Mouse (Mus musculus): ENCODE measurements around the gene Adamts17. TPM values are rescaled to one million over a fixed set of nuclear protein-coding genes. Genes with fewer than 3 reads are reported as not detected.

The Adamts17 gene
- total and polyA plus RNA-seq, 3 experiments: not detected

DNA sequence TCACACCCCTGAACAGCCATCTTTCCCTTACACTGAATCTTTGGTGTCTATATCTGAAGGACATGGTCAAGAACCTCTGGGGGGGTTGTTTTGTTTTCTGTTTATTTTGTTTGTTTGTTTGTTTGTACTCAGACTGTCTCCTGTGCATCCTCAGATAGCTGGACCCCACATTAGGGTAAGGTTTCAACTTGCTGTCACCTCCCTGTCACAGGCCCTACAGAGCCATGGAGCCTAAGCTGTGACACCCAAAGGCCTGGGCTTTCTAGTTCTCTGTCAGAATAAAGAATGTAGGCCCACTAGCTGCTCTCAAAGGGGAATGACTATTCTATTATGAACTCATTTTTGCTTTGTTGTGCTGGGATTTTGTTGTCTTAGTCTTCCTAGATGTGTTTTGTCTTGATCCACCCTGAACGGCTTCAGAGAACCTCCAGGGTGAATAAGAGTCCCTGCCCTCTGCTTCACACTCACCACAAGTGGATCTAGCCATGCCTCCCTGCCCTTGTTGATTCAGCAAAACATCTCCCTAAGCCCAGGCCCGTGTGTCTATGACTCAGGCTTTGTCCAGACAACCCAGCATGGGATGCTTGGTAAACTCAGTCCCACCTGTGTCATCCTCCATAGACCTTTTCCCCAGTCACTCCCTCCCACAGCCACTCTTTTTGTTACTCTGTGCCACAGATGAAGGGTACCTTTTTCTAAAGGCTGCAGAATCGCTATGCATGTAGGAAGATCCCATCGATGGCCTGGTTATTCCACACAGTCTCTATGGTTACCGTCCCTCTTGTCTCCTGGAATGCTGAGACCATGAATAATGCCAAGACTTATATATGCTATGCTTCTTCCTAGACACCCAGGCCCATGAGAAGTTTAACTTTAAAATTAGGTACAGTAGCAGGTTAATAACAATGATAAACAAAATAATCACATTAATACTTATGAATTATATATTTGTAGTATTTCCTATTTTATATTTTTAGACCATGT is 197.3 kb downstream of the Adamts17 start:
- Histone ChIP-seq H3K27me3 (replicated peaks) (peaks cover 73% of the 10 kb centered on the region), H3K27ac (ENCODE audit: insufficient read depth, low read depth) (no peak overlapping the region), H3K79me2 (replicated peaks; ENCODE audit: control insufficient read depth, extremely low read depth, insufficient read depth, poor library complexity, severe bottlenecking) (no peaks in the 10 kb centered on the region), H3K4me1 (ENCODE audit: control insufficient read depth in 1 of 2, insufficient read depth in 2 of 2) (no peaks in the 10 kb centered on the region), H3K36me3 (replicated peaks in 1 of 2; ENCODE audit: control insufficient read depth in 1 of 2, insufficient read depth in 1 of 2, low read length in 1 of 2) (no peaks in the 10 kb centered on the region), H3K4me2 (ENCODE audit: insufficient read depth, low read depth, poor library complexity, severe bottlenecking) (no peak overlapping the region), H3K4me3 (replicated peaks in 1 of 3; ENCODE audit: low read depth in 2 of 3, low read length in 2 of 3, poor library complexity in 1 of 3) (no peak overlapping the region), H3K9me3 (replicated peaks; ENCODE audit: low read length) (no peaks in the 10 kb centered on the region), H3K9ac (ENCODE audit: insufficient read depth, low read depth) (no peak overlapping the region)
- dilution Hi-C loops (cut with MboI; ENCODE audit: extremely low pct_ligation_motif_present, extremely low pct_unique_long_range_greater_than_20kb, low sequenced_read_pairs) (no loop called here), in situ Hi-C loops (cut with MboI; ENCODE audit: low pct_ligation_motif_present, low pct_unique_long_range_greater_than_20kb, low sequenced_read_pairs) (no loop called here)
- DNase-seq (ENCODE audit: extremely low read depth): no peak
- no peak for TF ChIP-seq ZC3H11A (IDR thresholded peaks at IDR 0.05; ENCODE audit: low read depth, low read length)
- no peak for TF ChIP-seq EP300 (IDR thresholded peaks at IDR 0.05; ENCODE audit: low read length)
- no peak for TF ChIP-seq RAD21 (IDR thresholded peaks at IDR 0.05; ENCODE audit: low read depth, low read length)
- TF ChIP-seq PAX5 (IDR thresholded peaks at IDR 0.05; ENCODE audit: low read length): no peak
- TF ChIP-seq CHD1 (IDR thresholded peaks at IDR 0.05; ENCODE audit: low read depth, low read length): no peak
- no peak for TF ChIP-seq ZKSCAN1 (IDR thresholded peaks at IDR 0.05; ENCODE audit: borderline replicate concordance, low read depth, low read length)
- TF ChIP-seq NELFE (IDR thresholded peaks at IDR 0.05; ENCODE audit: low read depth, low read length): no peak
- TF ChIP-seq KAT2A (IDR thresholded peaks at IDR 0.05; ENCODE audit: insufficient replicate concordance, low read length): no peak
- no peak for TF ChIP-seq TCF12 (IDR thresholded peaks at IDR 0.05; ENCODE audit: low read depth, low read length)
- TF ChIP-seq IRF4 (IDR thresholded peaks at IDR 0.05; ENCODE audit: low read depth, low read length): no peak
- no peak for TF ChIP-seq MEF2A (IDR thresholded peaks at IDR 0.05; ENCODE audit: borderline replicate concordance, low read depth, low read length)

DNA sequence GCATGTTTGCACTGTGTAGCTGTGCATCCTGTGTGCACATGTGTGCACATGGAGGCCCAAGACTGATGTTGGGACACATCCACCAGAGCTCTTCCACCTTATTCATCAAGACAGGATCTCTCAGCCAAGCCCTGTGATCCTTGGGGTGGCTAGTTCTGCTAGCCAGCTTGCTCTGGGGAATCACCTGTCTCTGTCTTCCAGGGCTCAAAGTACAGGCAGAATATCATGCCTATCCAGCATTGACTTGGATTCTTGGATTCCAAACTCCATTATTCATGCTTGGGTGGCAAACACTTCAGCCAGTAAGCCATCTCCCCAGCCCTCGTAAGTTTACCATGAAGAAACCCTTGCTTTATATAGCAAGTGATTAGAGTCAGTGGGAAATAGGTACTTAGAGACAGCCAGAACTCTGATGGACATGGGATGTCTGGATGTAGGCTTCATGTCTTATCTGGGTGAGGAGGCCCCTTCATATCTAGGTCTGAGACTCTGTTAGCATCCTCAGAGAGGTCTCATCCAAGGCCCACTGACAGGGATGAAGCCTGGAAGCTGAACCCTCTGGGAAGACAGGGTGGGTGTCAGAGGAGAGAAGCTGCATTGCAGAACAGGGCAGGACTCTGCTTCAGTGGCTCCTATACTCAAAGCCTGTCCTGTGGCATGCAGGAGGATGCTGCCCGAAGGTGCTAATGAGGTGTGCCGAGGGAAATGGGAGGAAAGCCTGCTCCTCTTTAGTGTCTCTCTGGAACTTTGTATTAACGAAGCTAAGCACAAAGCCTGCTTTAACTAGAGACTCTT is 198.4 kb downstream of the Adamts17 start:
- no peaks in the 10 kb centered on the region for H3K9me3 ChIP-seq (replicated peaks; ENCODE audit: low read length)
- no peak overlapping the region for H3K4me2 ChIP-seq (ENCODE audit: insufficient read depth, low read depth, poor library complexity, severe bottlenecking)
- in situ Hi-C loops (cut with MboI; ENCODE audit: low pct_ligation_motif_present, low pct_unique_long_range_greater_than_20kb, low sequenced_read_pairs) (no loop called here), dilution Hi-C loops (cut with MboI; ENCODE audit: extremely low pct_ligation_motif_present, extremely low pct_unique_long_range_greater_than_20kb, low sequenced_read_pairs) (no loop called here)
- TF ChIP-seq SIN3A (IDR thresholded peaks at IDR 0.05; ENCODE audit: low read length) (no peak), IRF4 (IDR thresholded peaks at IDR 0.05; ENCODE audit: low read depth, low read length) (no peak), MAZ (IDR thresholded peaks at IDR 0.05; ENCODE audit: low read depth, low read length) (no peak), JUND (conservative IDR thresholded peaks at IDR 0.05; ENCODE audit: low read depth, low read length) (no peak), TCF12 (IDR thresholded peaks at IDR 0.05; ENCODE audit: low read depth, low read length) (no peak)
- no peak overlapping the region for H3K4me3 ChIP-seq (replicated peaks in 1 of 3; ENCODE audit: low read depth in 2 of 3, low read length in 2 of 3, poor library complexity in 1 of 3)
- peaks cover 74% of the 10 kb centered on the region for H3K27me3 ChIP-seq (replicated peaks)
- no peaks in the 10 kb centered on the region for H3K36me3 ChIP-seq (replicated peaks in 1 of 2; ENCODE audit: control insufficient read depth in 1 of 2, insufficient read depth in 1 of 2, low read length in 1 of 2)
- no peak for DNase-seq (ENCODE audit: extremely low read depth)
- H3K9ac ChIP-seq (ENCODE audit: insufficient read depth, low read depth): no peak overlapping the region
- no peaks in the 10 kb centered on the region for H3K4me1 ChIP-seq (ENCODE audit: control insufficient read depth in 1 of 2, insufficient read depth in 2 of 2)
- no peak overlapping the region for H3K27ac ChIP-seq (ENCODE audit: insufficient read depth, low read depth)
- no peaks in the 10 kb centered on the region for H3K79me2 ChIP-seq (replicated peaks; ENCODE audit: control insufficient read depth, extremely low read depth, insufficient read depth, poor library complexity, severe bottlenecking)
